8 mouse cellular contexts compared by ENCODE assay signal in the genomic region with DNA sequence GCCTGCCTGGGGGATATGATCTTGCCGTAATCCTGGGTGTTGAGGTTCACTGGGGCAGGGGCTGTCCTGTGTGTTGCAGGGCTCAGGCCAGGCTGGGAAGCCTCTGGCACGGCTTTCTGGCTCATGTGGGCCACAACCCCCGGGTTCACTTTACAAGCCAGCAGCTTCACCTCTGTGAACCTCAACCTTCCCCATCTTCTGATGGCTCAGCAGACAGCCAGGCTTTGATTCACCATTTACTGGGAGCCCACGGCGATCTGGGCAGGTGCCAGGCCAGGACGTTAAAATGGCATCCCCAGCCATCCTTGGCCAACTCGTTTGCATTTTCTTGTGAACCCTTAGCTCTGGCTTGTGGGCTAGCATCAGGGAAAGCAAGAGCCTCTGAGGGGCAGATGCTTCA. TPM values are rescaled to one million over a fixed set of nuclear protein-coding genes. Genes with fewer than 3 reads are reported as not detected.
A peak's percentile ranks its signal among the peaks of the same experiment; 100 is the strongest.
DNase-seq lines count a peak whose midpoint lies in the region; ATAC-seq and TF ChIP-seq lines count a peak whose summit lies in the region.

No protein-coding gene starts in this region.

- no peak for DNase-seq in lung, embryonic 14.5 days
- no peak for DNase-seq in lung, postnatal 25 days (ENCODE audit: low spot score)
- peak; percentile 77 to 85 for DNase-seq in kidney, postnatal 36 days
- no peak for DNase-seq in frontal cortex, adult 2 months (ENCODE audit: extremely low spot score in 1 of 2, low spot score in 1 of 2)
- no peak for DNase-seq in embryo, embryonic 9.5 days (ENCODE audit: extremely low spot score)

- no peaks in the 10 kb centered on the region for H3K9me3 ChIP-seq in lung, embryonic 14.5 days (ENCODE audit: low read depth, low read length)
- H3K9me3 ChIP-seq in forebrain, embryonic 12.5 days: no peaks in the 10 kb centered on the region

- no peak overlapping the region for H3K27ac ChIP-seq in lung, embryonic 14.5 days (ENCODE audit: low read depth)
- H3K27ac ChIP-seq in forebrain, embryonic 12.5 days: no peak overlapping the region
- H3K27ac ChIP-seq in olfactory bulb, adult 2 months (ENCODE audit: insufficient read depth, low read depth, low read length): no peak overlapping the region

- no peak for ATAC-seq in lung, embryonic 14.5 days (ENCODE audit: insufficient read depth)
- no peak for ATAC-seq in forebrain, embryonic 12.5 days (ENCODE audit: low FRiP score)
- no peak for ATAC-seq in frontal cortex, adult (ENCODE audit: low TSS enrichment)

- TF ChIP-seq CTCF in lung, embryonic 14.5 days (IDR thresholded peaks at IDR 0.05; ENCODE audit: low read depth): no peak
- no peak for TF ChIP-seq CTCF in olfactory bulb, adult 2 months (IDR thresholded peaks at IDR 0.05; ENCODE audit: insufficient read depth, low read depth, low read length)

- H3K36me3 ChIP-seq in lung, embryonic 14.5 days (ENCODE audit: insufficient read depth): no peaks in the 10 kb centered on the region
- H3K36me3 ChIP-seq in forebrain, embryonic 12.5 days (replicated peaks): no peaks in the 10 kb centered on the region

- peaks cover 33% of the 10 kb centered on the region for H3K27me3 ChIP-seq in lung, embryonic 14.5 days (ENCODE audit: insufficient read depth, low read length)
- H3K27me3 ChIP-seq in forebrain, embryonic 12.5 days: peaks cover 58% of the 10 kb centered on the region

- no peak for TF ChIP-seq POLR2A in olfactory bulb, adult 2 months (IDR thresholded peaks at IDR 0.05; ENCODE audit: insufficient read depth, low read depth, low read length)

- 25% methylated on average over 7 of the region's 7 CpGs for WGBS in lung, embryonic 14.5 days
- 26% methylated on average over 7 of the region's 7 CpGs for WGBS in forebrain, embryonic 12.5 days
- 46% methylated on average over 7 of the region's 7 CpGs for WGBS in olfactory bulb, adult 2 months

- H3K4me3 ChIP-seq in lung, embryonic 14.5 days (ENCODE audit: low read depth, low read length): peak overlapping the region; percentile 43
- peak overlapping the region; percentile 46 for H3K4me3 ChIP-seq in forebrain, embryonic 12.5 days (replicated peaks)
- H3K4me3 ChIP-seq in olfactory bulb, adult 2 months (ENCODE audit: insufficient read depth, low read depth, low read length): peak overlapping the region; percentile 52

- 0 out of 2 replicates have a peak, but pooled peaks cover 5% of the 10 kb centered on the region for H3K4me1 ChIP-seq in lung, embryonic 14.5 days (ENCODE audit: insufficient read depth)
- H3K4me1 ChIP-seq in forebrain, embryonic 12.5 days: peaks cover 17% of the 10 kb centered on the region
- H3K4me1 ChIP-seq in olfactory bulb, adult 2 months (ENCODE audit: control insufficient read depth, insufficient read depth, low read length): peaks cover 16% of the 10 kb centered on the region

- H3K4me2 ChIP-seq in lung, embryonic 14.5 days: peak overlapping the region; percentile 91
- peak overlapping the region; percentile 89 for H3K4me2 ChIP-seq in forebrain, embryonic 12.5 days

- H3K9ac ChIP-seq in lung, embryonic 14.5 days: peak overlapping the region; percentile 43
- H3K9ac ChIP-seq in forebrain, embryonic 12.5 days: peak overlapping the region; percentile 50; the same call in 1 of the 2 replicates

RNA-seq across cellular contexts. Expression of gene Ass1, which starts 0.5 kb away (rescaled TPM):
- 9.1 and 9.5 TPM in 2 replicates for polyA plus RNA-seq in lung, embryonic 14.5 days (2014; fragmentation: Nextera tagmentation; extraction: Ambion mirVana)
- 4.0 and 4.9 TPM in 2 replicates for polyA plus RNA-seq in forebrain, embryonic 12.5 days (2016; fragmentation: Nextera tagmentation; extraction: Ambion mirVana)
- not detected in 2 replicates for polyA plus RNA-seq in olfactory bulb, adult 2 months (2012; ENCODE audit: insufficient read depth, insufficient read length, low replicate concordance, missing spikeins)
- polyA plus RNA-seq in frontal cortex, adult 2 months (2012; rRNA removed): 32.4 and 40.1 TPM in 2 replicates

Comparison
In these comparisons a context has a peak if more than half of its experiments do, and no peak if none do; other contexts are left out.
1. DNase-seq: peak in kidney, postnatal 36 days (2 of 2); none in lung, embryonic 14.5 days (single experiment), lung, postnatal 25 days (single experiment), frontal cortex, adult 2 months (0 of 2) and embryo, embryonic 9.5 days (single experiment).
2. Peak in every context shown above with its lines, with median percentiles within 50 percentile points of each other: H3K4me3 ChIP-seq.